Mouse (Mus musculus): Measurements from ENCODE around the gene Olfr1245. TPM values are rescaled to one million over a fixed set of nuclear protein-coding genes. Genes with fewer than 3 reads are reported as not detected.

Gene Olfr1245
- polyA plus RNA-seq, 1 experiment from 2014 or later, result not detected

Other genes with a start within 250 kb of the Olfr1245 start
- gene Olfr1232, start 248.8 kb downstream of the Olfr1245 start, polyA plus RNA-seq (2014; fragmentation: Nextera tagmentation; extraction: Ambion mirVana), result not detected in 2 replicates
- not detected in 2 replicates for gene Olfr1233, start 236.0 kb downstream of the Olfr1245 start, polyA plus RNA-seq (2014; fragmentation: Nextera tagmentation; extraction: Ambion mirVana)
- gene Olfr1234, start 213.6 kb downstream of the Olfr1245 start, polyA plus RNA-seq (2014; fragmentation: Nextera tagmentation; extraction: Ambion mirVana), result not detected in 2 replicates
- gene Olfr1238, start 168.8 kb downstream of the Olfr1245 start, polyA plus RNA-seq (2014; fragmentation: Nextera tagmentation; extraction: Ambion mirVana), result not detected in 2 replicates
- not detected in 2 replicates for gene Olfr1239, start 158.0 kb downstream of the Olfr1245 start, polyA plus RNA-seq (2014; fragmentation: Nextera tagmentation; extraction: Ambion mirVana)
- gene Olfr1240, start 135.4 kb downstream of the Olfr1245 start, polyA plus RNA-seq (2014; fragmentation: Nextera tagmentation; extraction: Ambion mirVana), result not detected in 2 replicates
- not detected in 2 replicates for gene Olfr1241, start 91.3 kb downstream of the Olfr1245 start, polyA plus RNA-seq (2014; fragmentation: Nextera tagmentation; extraction: Ambion mirVana)
- not detected in 2 replicates for gene Olfr1242, start 80.1 kb downstream of the Olfr1245 start, polyA plus RNA-seq (2014; fragmentation: Nextera tagmentation; extraction: Ambion mirVana)
- gene Olfr1243, start 47.0 kb downstream of the Olfr1245 start, polyA plus RNA-seq (2014; fragmentation: Nextera tagmentation; extraction: Ambion mirVana), result not detected in 2 replicates
- not detected in 2 replicates for gene Olfr1246, start 14.7 kb upstream of the Olfr1245 start, polyA plus RNA-seq (2014; fragmentation: Nextera tagmentation; extraction: Ambion mirVana)
- gene Olfr1247, start 35.7 kb upstream of the Olfr1245 start, polyA plus RNA-seq (2014; fragmentation: Nextera tagmentation; extraction: Ambion mirVana), result not detected in 2 replicates
- gene Olfr1248, start 39.8 kb upstream of the Olfr1245 start, polyA plus RNA-seq (2014; fragmentation: Nextera tagmentation; extraction: Ambion mirVana), result not detected in 2 replicates
- gene Olfr1249, start 56.5 kb upstream of the Olfr1245 start, polyA plus RNA-seq (2014; fragmentation: Nextera tagmentation; extraction: Ambion mirVana), result not detected in 2 replicates
- gene Olfr1250, start 83.0 kb upstream of the Olfr1245 start, polyA plus RNA-seq (2014; fragmentation: Nextera tagmentation; extraction: Ambion mirVana), result not detected in 2 replicates
- gene Olfr1251, start 93.5 kb upstream of the Olfr1245 start, polyA plus RNA-seq (2014; fragmentation: Nextera tagmentation; extraction: Ambion mirVana), result not detected in 2 replicates
- not detected in 2 replicates for gene Olfr1252, start 146.6 kb upstream of the Olfr1245 start, polyA plus RNA-seq (2014; fragmentation: Nextera tagmentation; extraction: Ambion mirVana)
- not detected in 2 replicates for gene Olfr1253, start 178.6 kb upstream of the Olfr1245 start, polyA plus RNA-seq (2014; fragmentation: Nextera tagmentation; extraction: Ambion mirVana)
- not detected in 2 replicates for gene Olfr1254, start 215.2 kb upstream of the Olfr1245 start, polyA plus RNA-seq (2014; fragmentation: Nextera tagmentation; extraction: Ambion mirVana)
- gene Olfr1255, start 233.6 kb upstream of the Olfr1245 start, polyA plus RNA-seq (2014; fragmentation: Nextera tagmentation; extraction: Ambion mirVana), result not detected in 2 replicates